Mouse (Mus musculus) T-helper 2 cell (primary cell): ENCODE measurements around the gene Slfn9.
"Not testable (repeated sequence)": the region's sequence is repeated elsewhere in the genome, so short reads cannot be mapped to it uniquely, and the experiment has no call there.

Experiments used
- in situ Hi-C: fragments of 300-600 bp; cut with MboI, MseI; formaldehyde crosslinking; loops from one replicate; pipeline ENCODE4 v1.15.1; 2025; ENCODE audit warnings: high pct_unique_total_duplicates

Slfn9 gene

GRCm38 (mm10) chr11:82991469-82992166, at the start of gene Slfn9:
Gene Slfn9, minus strand, starts transcription at chr11:82991830.
- in situ Hi-C loops: no loop called here

GRCm38 (mm10) chr11:83041000-83041399, 49.4 kb upstream of the Slfn9 start:
- in situ Hi-C loops: no loop called here

GRCm38 (mm10) chr11:83040325-83040724, 48.7 kb upstream of the Slfn9 start:
- in situ Hi-C loops: no loop called here

GRCm38 (mm10) chr11:83039796-83040195, 48.2 kb upstream of the Slfn9 start:
- in situ Hi-C loops: no loop called here

GRCm38 (mm10) chr11:83039156-83039555, 47.5 kb upstream of the Slfn9 start:
- in situ Hi-C loops: no loop called here

- in situ Hi-C loops: not testable (repeated sequence)
These were observed 47.1 kb upstream of the Slfn9 start for GRCm38 (mm10) chr11:83038686-83039085.

GRCm38 (mm10) chr11:83020621-83021020, 29.0 kb upstream of the Slfn9 start, which contains the start of gene Slfn8:
Gene Slfn8, minus strand, starts transcription at chr11:83020810.
- in situ Hi-C loops: no loop called here

- in situ Hi-C loops: not testable (repeated sequence)
These were observed 28.2 kb upstream of the Slfn9 start for GRCm38 (mm10) chr11:83019561-83020519.

- in situ Hi-C loops: no loop called here
These were observed 24.5 kb upstream of the Slfn9 start for GRCm38 (mm10) chr11:83016093-83016492.

GRCm38 (mm10) chr11:83013356-83013755, 21.7 kb upstream of the Slfn9 start:
- in situ Hi-C loops: no loop called here

GRCm38 (mm10) chr11:82990612-82991385, 831 bp downstream of the Slfn9 start:
- in situ Hi-C loops: not testable (repeated sequence)

GRCm38 (mm10) chr11:82989357-82989756, 2.3 kb downstream of the Slfn9 start:
- in situ Hi-C loops: no loop called here

GRCm38 (mm10) chr11:82987621-82988020, 4.0 kb downstream of the Slfn9 start:
- in situ Hi-C loops: no loop called here

GRCm38 (mm10) chr11:82983193-82983592, 8.4 kb downstream of the Slfn9 start:
- in situ Hi-C loops: no loop called here

- in situ Hi-C loops: not testable (repeated sequence)
These were observed 9.2 kb downstream of the Slfn9 start for GRCm38 (mm10) chr11:82982409-82982808.

- in situ Hi-C loops: no loop called here
These were observed 17.7 kb downstream of the Slfn9 start for GRCm38 (mm10) chr11:82973916-82974315.

GRCm38 (mm10) chr11:82971590-82971974, 20.0 kb downstream of the Slfn9 start:
- in situ Hi-C loops: no loop called here

- in situ Hi-C loops: no loop called here
These were observed 20.7 kb downstream of the Slfn9 start for GRCm38 (mm10) chr11:82970712-82971589.

- in situ Hi-C loops: no loop called here
These were observed 29.4 kb downstream of the Slfn9 start for GRCm38 (mm10) chr11:82962215-82962614.

GRCm38 (mm10) chr11:82961743-82962142, 29.9 kb downstream of the Slfn9 start:
- in situ Hi-C loops: no loop called here

GRCm38 (mm10) chr11:82959613-82960012, 32.0 kb downstream of the Slfn9 start:
- in situ Hi-C loops: no loop called here
